Mouse (Mus musculus) cerebellum, adult 2 months (tissue): Measurements from ENCODE around the gene Vrk3.

Source experiments
- CTCF ChIP-seq: fragments of 200-500 bp; IDR thresholded peaks from 2 replicates; pipeline ENCODE4 v1.5.1; 2011; ENCODE audit warnings: low read depth, mild to moderate bottlenecking, control low read depth, low read length, moderate library complexity, borderline replicate concordance; ENCODE audit not compliant: insufficient read depth
- POLR2A ChIP-seq: fragments of 200-500 bp; IDR thresholded peaks from 2 replicates; pipeline ENCODE4 v1.6.1; 2011; ENCODE audit warnings: low read length, control low read depth, borderline replicate concordance; ENCODE audit not compliant: insufficient read depth

DNA sequence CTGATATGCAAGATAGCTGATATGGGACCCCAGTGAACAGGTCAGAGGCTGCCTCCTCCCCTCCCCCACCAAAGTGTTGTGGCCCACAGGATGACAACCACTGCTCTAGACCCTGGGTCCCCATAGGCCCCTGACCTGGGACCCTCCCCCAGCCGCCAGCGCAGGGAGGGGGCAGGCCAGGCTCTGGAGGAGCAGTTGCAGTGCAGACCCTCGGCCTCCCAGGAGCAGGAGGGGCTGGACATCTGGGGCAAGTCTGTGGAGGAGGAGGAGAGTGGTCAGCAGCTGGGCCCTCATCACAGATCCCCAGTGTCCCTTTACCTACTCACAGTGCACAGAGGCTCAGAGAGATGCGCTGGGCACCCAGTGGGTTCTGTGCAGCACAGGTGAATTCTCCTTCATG is 41.9 kb downstream of the Vrk3 start:
- TF ChIP-seq CTCF (no peak), POLR2A (no peak)
